Mouse (Mus musculus) G1E (cell line): ENCODE data around the gene Zfp280d. TPM values are rescaled to one million over a fixed set of nuclear protein-coding genes. Genes with fewer than 3 reads are reported as not detected.

Source experiments
- ATAC-seq: 2 replicates; pipeline ENCODE4 v1.8.0; 2016; ENCODE audit warnings: mild to moderate bottlenecking; ENCODE audit not compliant: insufficient number of reproducible peaks, poor library complexity, low FRiP score, severe bottlenecking; ENCODE audit errors: extremely low read depth
- DNase-seq: peaks from one replicate; pipeline ENCODE4 v3.0.0; 2012; ENCODE audit warnings: low spot score
- H3K27me3 ChIP-seq: 2 replicates; pipeline ENCODE4 v1.6.1; 2012; ENCODE audit warnings: mild to moderate bottlenecking, low read length, inconsistent platforms; ENCODE audit not compliant: insufficient read depth
- H3K36me3 ChIP-seq: replicated peaks from 2 replicates; pipeline ENCODE3; 2012; ENCODE audit warnings: mild to moderate bottlenecking, inconsistent platforms
- H3K4me1 ChIP-seq: 2 replicates; pipeline ENCODE4 v1.6.1; 2012; ENCODE audit warnings: low read depth, low read length, inconsistent platforms, mixed read lengths; ENCODE audit not compliant: insufficient read depth
- H3K4me3 ChIP-seq: 2 replicates; pipeline ENCODE4 v1.5.1; 2012; ENCODE audit warnings: low read depth, mild to moderate bottlenecking, inconsistent platforms, low read length, moderate library complexity, mixed read lengths
- H3K9me3 ChIP-seq: replicated peaks from 2 replicates; pipeline ENCODE4 v1.6.1; 2012; ENCODE audit warnings: inconsistent platforms
- CTCF ChIP-seq: IDR thresholded peaks from 2 replicates; pipeline ENCODE4 v1.5.1; 2012; ENCODE audit warnings: low read depth, low read length, inconsistent platforms, mixed read lengths
- GATA1 ChIP-seq: IDR thresholded peaks from 2 replicates; pipeline ENCODE4 v1.6.1; 2012; ENCODE audit warnings: borderline replicate concordance, low read length, inconsistent platforms, mixed read lengths
- GATA2 ChIP-seq: IDR thresholded peaks from 2 replicates; pipeline ENCODE4 v1.6.1; 2012; ENCODE audit warnings: low read depth, low read length, inconsistent platforms, borderline replicate concordance
- POLR2AphosphoS5 ChIP-seq: IDR thresholded peaks from 2 replicates; pipeline ENCODE4 v1.6.1; 2012; ENCODE audit warnings: low read depth, low read length, inconsistent platforms; ENCODE audit not compliant: insufficient replicate concordance
- TAL1 ChIP-seq: conservative IDR thresholded peaks from 2 replicates; pipeline ENCODE4 v1.6.1; 2012; ENCODE audit warnings: low read depth, low read length, inconsistent platforms, mixed read lengths
- polyA plus RNA-seq: library from polyadenylated mRNA; stranded (reverse); fragments of >175 nt; gene quantifications from 2 replicates; pipeline ENCODE4 v1.2.3, GENCODE M21; 2012
- total RNA-seq, 2 experiments: library from RNA; stranded (forward) in 1 of 2; stranded (reverse) in 1 of 2; fragments of 200-1000 nt in 1 of 2; fragments of >200 nt in 1 of 2; fragmentation: Nextera tagmentation in 1 of 2; gene quantifications; 2 replicates each; pipeline ENCODE4 v1.2.3; 2014 to 2017

The Zfp280d gene
- total and polyA plus RNA-seq, 3 experiments: 5.2 to 217 (median 99.5) TPM

- no peaks in the 10 kb centered on the region for H3K27me3 ChIP-seq
- no peak overlapping the region for H3K4me3 ChIP-seq
- ATAC-seq (no peak), DNase-seq (no peak)
- no peaks in the 10 kb centered on the region; the same call in 1 of the 2 replicates for H3K9me3 ChIP-seq
- TF ChIP-seq TAL1: no peak
- TF ChIP-seq CTCF: no peak
- TF ChIP-seq GATA1: no peak
- TF ChIP-seq GATA2: no peak
- no peak for TF ChIP-seq POLR2AphosphoS5
- H3K36me3 ChIP-seq: no peaks in the 10 kb centered on the region
- peaks cover 63% of the 10 kb centered on the region for H3K4me1 ChIP-seq
Observed at GRCm38 (mm10) chr9:72403421-72403820, 128.8 kb downstream of the Zfp280d start.

GRCm38 (mm10) chr9:72404446-72404845 lies 129.8 kb downstream of the Zfp280d start:
- ATAC-seq (no peak), DNase-seq (no peak)
- TF ChIP-seq GATA1 (no peak), TAL1 (no peak), GATA2 (no peak)
- no peaks in the 10 kb centered on the region for H3K36me3 ChIP-seq
- H3K9me3 ChIP-seq: no peaks in the 10 kb centered on the region; the same call in 1 of the 2 replicates
- peaks cover 64% of the 10 kb centered on the region for H3K4me1 ChIP-seq
- no peaks in the 10 kb centered on the region for H3K27me3 ChIP-seq
- no peak overlapping the region for H3K4me3 ChIP-seq

DNA sequence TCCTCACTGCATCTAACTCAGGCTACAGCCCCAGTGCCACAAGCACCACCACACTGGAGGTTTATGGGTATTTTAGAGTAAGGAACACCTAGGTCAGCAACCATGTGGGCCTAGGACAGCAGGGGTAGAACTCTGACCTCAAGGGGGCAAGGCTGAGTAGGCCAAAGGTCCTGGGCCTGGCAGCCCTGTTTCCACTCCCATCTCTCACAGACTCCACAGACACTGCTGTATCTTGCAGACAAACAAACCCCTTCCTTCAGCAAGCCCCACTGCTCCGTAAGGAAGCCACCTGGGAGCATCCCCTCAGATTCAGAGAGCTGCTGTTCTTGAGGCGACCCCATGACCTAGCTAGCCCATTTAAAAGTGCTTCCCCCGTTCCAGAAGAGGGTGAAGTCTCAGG lies 130.3 kb downstream of the Zfp280d start:
- no peak for ATAC-seq
- no peaks in the 10 kb centered on the region; the same call in 1 of the 2 replicates for H3K9me3 ChIP-seq
- H3K36me3 ChIP-seq: no peaks in the 10 kb centered on the region
- no peaks in the 10 kb centered on the region for H3K27me3 ChIP-seq
- H3K4me1 ChIP-seq: peaks cover 64% of the 10 kb centered on the region
- no peak for DNase-seq
- no peak overlapping the region for H3K4me3 ChIP-seq
- TF ChIP-seq GATA1 (no peak), POLR2AphosphoS5 (no peak), GATA2 (no peak), CTCF (no peak), TAL1 (no peak)

DNA sequence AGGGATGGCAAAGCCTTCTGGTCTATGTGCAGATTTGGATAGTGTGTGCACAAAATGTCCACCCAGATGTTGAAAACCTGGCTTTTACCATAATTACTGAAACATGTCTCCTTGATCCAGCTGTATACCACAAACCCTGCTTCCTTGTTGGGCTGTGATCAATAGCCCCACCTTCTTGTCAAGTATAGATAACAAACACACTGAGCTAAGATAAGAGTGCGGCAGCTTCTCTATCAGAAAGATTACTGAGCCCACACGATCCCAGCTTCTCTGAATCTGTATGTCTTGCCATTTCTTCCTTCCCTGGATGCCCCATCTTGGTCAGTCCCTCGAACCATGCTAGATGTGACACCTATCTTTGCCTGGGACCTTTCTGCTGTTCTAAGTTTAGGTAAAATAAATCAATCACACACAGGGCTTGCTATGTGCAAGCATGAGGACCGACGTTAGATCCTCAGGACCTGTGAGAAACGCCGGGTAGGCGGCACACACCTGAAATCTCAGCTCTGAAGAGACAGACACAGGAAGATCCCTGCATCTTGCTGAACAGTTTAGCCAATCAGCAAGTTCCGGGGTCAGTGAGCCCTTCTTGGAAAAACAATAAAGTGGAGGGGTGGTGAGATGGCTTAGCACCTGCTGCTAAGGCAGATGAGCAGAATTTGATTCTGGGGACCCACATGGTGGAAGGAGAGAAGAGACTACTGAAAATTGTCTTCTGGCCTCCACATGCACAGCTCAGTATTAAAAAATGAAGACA lies 131.4 kb downstream of the Zfp280d start:
- peak; percentile 25 for ATAC-seq
- no peak overlapping the region; the same call in 1 of the 2 replicates for H3K4me3 ChIP-seq
- peaks cover 63% of the 10 kb centered on the region for H3K4me1 ChIP-seq
- no peaks in the 10 kb centered on the region for H3K27me3 ChIP-seq
- TF ChIP-seq TAL1 (peak; percentile 83), GATA1 (no peak)
- H3K36me3 ChIP-seq: no peaks in the 10 kb centered on the region
- H3K9me3 ChIP-seq: no peaks in the 10 kb centered on the region; the same call in 1 of the 2 replicates
- DNase-seq: peak; percentile 50

DNA sequence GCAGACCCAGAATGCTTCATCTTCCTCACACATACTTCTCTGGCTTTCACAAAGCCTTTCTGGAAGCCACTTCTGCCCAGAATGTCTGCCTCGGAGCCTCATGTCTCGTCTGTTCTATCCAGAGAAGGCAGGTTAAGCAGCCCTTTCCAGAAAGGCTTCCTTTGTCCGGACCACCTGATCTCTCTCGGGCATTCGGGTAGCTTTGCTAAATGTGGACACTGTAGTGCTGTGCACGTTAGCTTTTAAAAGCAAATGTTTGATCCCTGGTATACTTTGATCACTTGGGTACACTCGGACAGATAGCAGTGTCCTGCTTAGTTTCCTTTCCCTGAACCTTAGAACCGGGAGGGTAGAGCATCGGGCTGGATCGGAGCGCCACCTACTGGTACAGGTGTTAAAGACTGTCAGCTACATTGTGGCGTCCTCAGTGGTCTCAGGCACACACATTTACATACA lies 133.5 kb downstream of the Zfp280d start:
- Histone ChIP-seq H3K4me1 (peaks cover 78% of the 10 kb centered on the region), H3K4me3 (peak overlapping the region; percentile 65), H3K9me3 (no peaks in the 10 kb centered on the region; the same call in 1 of the 2 replicates), H3K36me3 (no peaks in the 10 kb centered on the region), H3K27me3 (no peaks in the 10 kb centered on the region)
- TF ChIP-seq POLR2AphosphoS5: no peak
- TF ChIP-seq CTCF: peak; percentile 83
- ATAC-seq: no peak
- peak; percentile 56 for DNase-seq

DNA sequence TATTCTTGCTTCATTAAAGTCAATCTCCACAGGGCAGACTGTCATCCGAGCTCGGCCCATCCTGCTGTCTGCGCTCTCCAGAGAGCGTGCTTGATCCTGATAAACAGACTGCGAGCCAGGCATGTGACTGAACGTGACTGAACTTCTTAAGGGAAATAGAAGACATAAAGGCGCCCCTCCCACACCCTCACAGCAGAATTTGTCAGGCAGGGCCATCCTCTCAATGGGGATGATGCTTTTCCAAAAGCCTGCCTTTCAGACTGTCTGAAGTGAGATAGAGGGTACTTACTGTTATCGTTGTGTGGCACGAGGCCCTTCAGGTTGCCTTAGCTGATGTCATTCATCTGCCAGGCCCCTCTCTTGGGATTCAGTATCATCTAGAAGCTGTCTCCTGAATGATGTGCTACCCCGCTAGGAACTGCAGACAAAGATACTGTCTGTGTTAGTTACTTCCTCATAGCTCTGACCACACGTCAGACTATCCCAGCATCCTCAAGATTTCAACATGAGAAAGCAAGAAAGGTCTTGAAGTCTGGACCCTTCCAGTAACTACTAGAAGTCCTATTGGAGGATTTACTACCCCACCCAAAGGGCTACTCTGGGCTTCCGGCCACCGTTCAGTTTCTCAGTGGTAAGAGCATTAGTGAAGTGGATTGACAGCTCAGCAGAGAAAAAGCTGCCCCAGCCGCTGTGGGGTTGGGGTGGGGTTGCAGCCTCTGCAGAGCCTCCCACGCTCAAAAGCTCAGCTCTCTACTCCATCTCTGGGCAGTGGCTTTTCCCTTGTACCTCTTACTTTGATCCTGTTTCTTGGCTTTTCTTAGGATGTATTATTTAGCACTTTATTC lies 134.9 kb downstream of the Zfp280d start:
- H3K27me3 ChIP-seq: no peaks in the 10 kb centered on the region
- H3K9me3 ChIP-seq: no peaks in the 10 kb centered on the region; the same call in 1 of the 2 replicates
- H3K4me1 ChIP-seq: peaks cover 81% of the 10 kb centered on the region
- no peaks in the 10 kb centered on the region for H3K36me3 ChIP-seq
- no peak for TF ChIP-seq GATA1
- TF ChIP-seq TAL1: peak; percentile 76
- DNase-seq (peak; percentile 47), ATAC-seq (peak; percentile 73)
- peak overlapping the region; percentile 62 for H3K4me3 ChIP-seq
